Mouse (Mus musculus) E14TG2a.4 (cell line): ENCODE results near the gene E2f2.
A peak's percentile ranks its signal among the peaks of the same experiment; 100 is the strongest.

ENCODE experiments used
- CTCF ChIP-seq: conservative IDR thresholded peaks from 2 replicates; pipeline ENCODE4 v1.5.1; 2014; ENCODE audit warnings: low read length
- NANOG ChIP-seq: IDR thresholded peaks from 2 replicates; pipeline ENCODE4 v1.6.1; 2014; ENCODE audit warnings: borderline replicate concordance, low read length, mixed read lengths
- POU5F1 ChIP-seq: IDR thresholded peaks from 2 replicates; pipeline ENCODE4 v1.6.1; 2014; ENCODE audit warnings: low read length, borderline replicate concordance

DNA sequence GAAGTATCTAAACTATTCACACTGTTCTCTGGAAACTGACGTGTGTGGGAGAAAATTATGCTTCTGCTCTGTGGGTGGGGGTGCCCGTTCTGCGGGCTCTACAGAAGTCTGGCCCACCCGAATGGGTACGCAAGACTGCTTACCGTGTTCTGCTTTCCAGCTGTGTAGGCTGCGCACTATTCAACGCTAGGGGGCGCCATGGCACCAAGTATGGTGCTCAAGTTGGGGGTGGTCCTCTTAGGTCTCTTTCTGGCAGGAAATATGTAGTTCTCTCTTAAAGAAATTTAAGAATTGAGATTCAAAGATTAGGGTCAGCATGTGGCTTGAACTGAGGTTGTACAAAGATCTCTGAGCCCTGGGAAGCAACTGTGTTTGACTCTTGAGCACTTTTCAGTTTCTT is 30.3 kb downstream of the E2f2 start:
- peak; percentile 75 for TF ChIP-seq CTCF
- no peak for TF ChIP-seq NANOG
- TF ChIP-seq POU5F1, result no peak
